Mouse (Mus musculus): ENCODE results near the gene Acvrl1.

Acvrl1 gene

GRCm38 (mm10) chr15:101140587-101140986 is 12.3 kb downstream of the Acvrl1 start:
- DNase-seq (ENCODE audit: extremely low spot score, low read depth, low spot score), result no peak

GRCm38 (mm10) chr15:101141061-101141541 is 12.8 kb downstream of the Acvrl1 start:
- DNase-seq (ENCODE audit: extremely low spot score, low read depth, low spot score), result no peak

- DNase-seq (ENCODE audit: extremely low spot score, low read depth, low spot score), result no peak
These were observed 14.3 kb downstream of the Acvrl1 start for GRCm38 (mm10) chr15:101142672-101143071.

- DNase-seq (ENCODE audit: extremely low spot score, low read depth, low spot score), result no peak
These were observed 15.2 kb downstream of the Acvrl1 start for GRCm38 (mm10) chr15:101143494-101143893.

GRCm38 (mm10) chr15:101144176-101144575 is 15.9 kb downstream of the Acvrl1 start:
- DNase-seq (ENCODE audit: extremely low spot score, low read depth, low spot score), result no peak

GRCm38 (mm10) chr15:101144779-101145178 is 16.5 kb downstream of the Acvrl1 start:
- no peak for DNase-seq (ENCODE audit: extremely low spot score, low read depth, low spot score)

- DNase-seq (ENCODE audit: extremely low spot score, low read depth, low spot score), result peak; percentile 73
These were observed 17.2 kb downstream of the Acvrl1 start for GRCm38 (mm10) chr15:101145424-101146099.

GRCm38 (mm10) chr15:101146100-101146965 is 18.0 kb downstream of the Acvrl1 start:
- DNase-seq (ENCODE audit: extremely low spot score, low read depth, low spot score), result no peak

- DNase-seq (ENCODE audit: extremely low spot score, low read depth, low spot score), result no peak
These were observed 19.0 kb downstream of the Acvrl1 start for GRCm38 (mm10) chr15:101147115-101147909.

GRCm38 (mm10) chr15:101147910-101148273 is 19.6 kb downstream of the Acvrl1 start:
- DNase-seq (ENCODE audit: extremely low spot score, low read depth, low spot score), result no peak

- DNase-seq (ENCODE audit: extremely low spot score, low read depth, low spot score), result no peak
These were observed 20.3 kb downstream of the Acvrl1 start for GRCm38 (mm10) chr15:101148604-101149003.

- no peak for DNase-seq (ENCODE audit: extremely low spot score, low read depth, low spot score)
These were observed 23.3 kb downstream of the Acvrl1 start for GRCm38 (mm10) chr15:101151409-101152261.

GRCm38 (mm10) chr15:101154700-101155616 is 26.6 kb downstream of the Acvrl1 start:
- DNase-seq (ENCODE audit: extremely low spot score, low read depth, low spot score), result no peak

GRCm38 (mm10) chr15:101160128-101160527 is 31.8 kb downstream of the Acvrl1 start:
- no peak for DNase-seq (ENCODE audit: extremely low spot score, low read depth, low spot score)

GRCm38 (mm10) chr15:101160591-101160990 is 32.3 kb downstream of the Acvrl1 start:
- no peak for DNase-seq (ENCODE audit: extremely low spot score, low read depth, low spot score)

- DNase-seq (ENCODE audit: extremely low spot score, low read depth, low spot score), result no peak
These were observed 33.2 kb downstream of the Acvrl1 start for GRCm38 (mm10) chr15:101161534-101161933.

- DNase-seq (ENCODE audit: extremely low spot score, low read depth, low spot score), result no peak
These were observed 34.7 kb downstream of the Acvrl1 start for GRCm38 (mm10) chr15:101163056-101163458.

- DNase-seq (ENCODE audit: extremely low spot score, low read depth, low spot score), result no peak
These were observed 35.5 kb downstream of the Acvrl1 start for GRCm38 (mm10) chr15:101163854-101164253.

- DNase-seq (ENCODE audit: extremely low spot score, low read depth, low spot score), result no peak
These were observed 36.0 kb downstream of the Acvrl1 start for GRCm38 (mm10) chr15:101164291-101164690.

Measured in hindlimb bud, embryonic 11.5 days (tissue).